Mouse (Mus musculus) bone marrow, adult 2 months (tissue): Measurements from ENCODE around the gene Sh3bp5l. TPM values are rescaled to one million over a fixed set of nuclear protein-coding genes. Genes with fewer than 3 reads are reported as not detected.
"Not testable (repeated sequence)": the region's sequence is repeated elsewhere in the genome, so short reads cannot be mapped to it uniquely, and the experiment has no call there.

Experiments
- H3K27ac ChIP-seq: fragments of 200-500 bp; 2 replicates; pipeline ENCODE4 v1.5.1; 2012; ENCODE audit warnings: low read depth, mild to moderate bottlenecking, control low read depth, inconsistent platforms, low read length; ENCODE audit not compliant: control insufficient read depth, poor library complexity, insufficient read depth
- H3K4me1 ChIP-seq: fragments of 200-500 bp; 2 replicates; pipeline ENCODE4 v1.6.1; 2011; ENCODE audit warnings: low read length; ENCODE audit not compliant: control insufficient read depth, insufficient read depth
- H3K4me3 ChIP-seq: fragments of 200-500 bp; replicated peaks from 2 replicates; pipeline ENCODE3; 2011; ENCODE audit warnings: mild to moderate bottlenecking, low read depth, low read length, control low read depth; ENCODE audit not compliant: control insufficient read depth
- CTCF ChIP-seq: fragments of 200-500 bp; IDR thresholded peaks from 2 replicates; pipeline ENCODE4 v1.5.1; 2011; ENCODE audit warnings: low read length, control low read depth; ENCODE audit not compliant: control insufficient read depth, insufficient read depth
- POLR2A ChIP-seq: fragments of 200-500 bp; IDR thresholded peaks from 2 replicates; pipeline ENCODE4 v1.6.1; 2011; ENCODE audit warnings: low read depth, mild to moderate bottlenecking, control low read depth, low read length, borderline replicate concordance; ENCODE audit not compliant: control insufficient read depth
- WGBS: fragments of 180-500 bp; shearing (Covaris S2); methylation state at CpG from one replicate; pipeline ENCODE4 v1.1.7; 2018; 5-methylcytosine and 5-hydroxymethylcytosine counted together
- polyA plus RNA-seq: library from polyadenylated mRNA; stranded (reverse); fragments of >200 nt; gene quantifications from 2 replicates; pipeline ENCODE4 v1.2.4, GENCODE M21; 2011; ENCODE audit warnings: low replicate concordance; ENCODE audit not compliant: missing spikeins, insufficient read depth, insufficient read length

Gene Sh3bp5l
- polyA plus RNA-seq, 1 experiment: 17.7 TPM

GRCm38 (mm10) chr11:58353709-58354108 is 23.2 kb downstream of the Sh3bp5l start:
- H3K4me1 ChIP-seq: no peaks in the 10 kb centered on the region; the same call in none of the 2 replicates
- WGBS: 65% methylated on average over 3 of the region's 3 CpGs
- H3K4me3 ChIP-seq: no peak overlapping the region
- H3K27ac ChIP-seq: peak overlapping the region; percentile 68
- no peak for TF ChIP-seq CTCF
- no peak for TF ChIP-seq POLR2A

DNA sequence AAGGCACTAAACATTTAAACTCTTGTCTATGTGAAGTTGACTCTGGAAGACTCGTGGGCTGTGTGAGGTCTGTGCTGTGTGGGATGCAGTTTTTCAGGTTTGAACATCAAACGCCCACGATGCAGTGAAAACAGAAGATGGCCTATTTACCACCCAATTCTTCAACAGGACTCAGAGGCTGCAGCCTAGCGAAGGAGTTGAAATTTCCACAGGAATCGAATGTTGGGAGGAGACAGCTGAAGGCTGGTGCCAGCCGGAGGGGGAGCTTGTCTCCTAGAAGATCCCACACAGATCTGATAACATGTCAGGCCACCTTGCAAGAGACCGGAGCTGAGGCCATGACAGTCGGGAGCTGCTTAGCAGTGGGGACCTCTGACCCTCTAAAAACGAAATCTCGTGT is 24.0 kb downstream of the Sh3bp5l start:
- WGBS: 70% methylated on average over 10 of the region's 10 CpGs

DNA sequence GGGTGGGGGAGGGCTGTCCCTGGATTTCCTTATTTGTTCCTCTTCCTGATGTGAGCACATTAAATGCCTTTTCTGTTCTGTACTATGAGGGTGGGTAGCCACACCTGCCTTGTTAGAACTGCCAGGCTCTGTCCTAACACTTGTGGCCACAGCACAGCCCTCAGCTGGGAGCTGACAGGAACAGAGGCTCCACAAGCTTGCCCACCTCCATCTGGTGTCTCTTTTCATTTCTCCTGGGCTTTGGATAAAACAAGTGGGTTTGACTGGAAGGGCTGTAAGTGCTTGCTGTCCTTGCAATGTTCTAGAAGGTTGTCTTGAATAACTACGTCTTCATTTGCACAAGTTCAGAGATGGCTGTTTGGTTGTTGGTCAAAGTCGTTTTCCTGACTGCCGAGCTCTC is 24.4 kb downstream of the Sh3bp5l start:
- H3K4me1 ChIP-seq: no peaks in the 10 kb centered on the region; the same call in none of the 2 replicates
- H3K27ac ChIP-seq: no peak overlapping the region
- H3K4me3 ChIP-seq: no peak overlapping the region
- WGBS: 75% methylated on average over 3 of the region's 3 CpGs
- TF ChIP-seq POLR2A: no peak
- TF ChIP-seq CTCF: no peak

More for the DNA sequence above, 24.0 kb downstream of the Sh3bp5l start:
- TF ChIP-seq CTCF (no peak), POLR2A (no peak)
- no peak overlapping the region for H3K4me3 ChIP-seq
- H3K4me1 ChIP-seq: no peaks in the 10 kb centered on the region; the same call in none of the 2 replicates
- no peak overlapping the region for H3K27ac ChIP-seq

DNA sequence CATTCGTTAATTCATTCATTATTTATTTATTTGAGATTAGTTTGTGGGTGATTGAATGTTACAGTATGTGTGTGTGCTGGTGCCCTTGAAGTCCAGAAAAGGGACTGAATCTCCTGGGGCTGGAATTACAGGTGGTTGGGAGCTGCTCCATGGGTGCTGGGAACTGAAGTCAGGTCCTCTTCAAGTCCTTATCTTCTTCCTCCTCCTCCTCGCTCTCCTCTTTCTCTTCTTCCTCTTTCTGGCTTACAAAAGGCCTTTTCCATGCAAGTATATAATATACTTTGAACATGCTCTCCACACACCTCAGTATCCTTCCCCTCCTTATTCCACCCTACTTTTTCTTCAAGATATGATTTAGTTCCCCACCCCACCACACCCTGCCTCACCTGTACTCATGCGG is 26.5 kb downstream of the Sh3bp5l start:
- H3K27ac ChIP-seq: no peak overlapping the region
- WGBS: 78% methylated on average over 3 of the region's 3 CpGs
- H3K4me1 ChIP-seq: no peaks in the 10 kb centered on the region; the same call in none of the 2 replicates
- TF ChIP-seq POLR2A: no peak
- TF ChIP-seq CTCF: no peak
- H3K4me3 ChIP-seq: no peak overlapping the region

DNA sequence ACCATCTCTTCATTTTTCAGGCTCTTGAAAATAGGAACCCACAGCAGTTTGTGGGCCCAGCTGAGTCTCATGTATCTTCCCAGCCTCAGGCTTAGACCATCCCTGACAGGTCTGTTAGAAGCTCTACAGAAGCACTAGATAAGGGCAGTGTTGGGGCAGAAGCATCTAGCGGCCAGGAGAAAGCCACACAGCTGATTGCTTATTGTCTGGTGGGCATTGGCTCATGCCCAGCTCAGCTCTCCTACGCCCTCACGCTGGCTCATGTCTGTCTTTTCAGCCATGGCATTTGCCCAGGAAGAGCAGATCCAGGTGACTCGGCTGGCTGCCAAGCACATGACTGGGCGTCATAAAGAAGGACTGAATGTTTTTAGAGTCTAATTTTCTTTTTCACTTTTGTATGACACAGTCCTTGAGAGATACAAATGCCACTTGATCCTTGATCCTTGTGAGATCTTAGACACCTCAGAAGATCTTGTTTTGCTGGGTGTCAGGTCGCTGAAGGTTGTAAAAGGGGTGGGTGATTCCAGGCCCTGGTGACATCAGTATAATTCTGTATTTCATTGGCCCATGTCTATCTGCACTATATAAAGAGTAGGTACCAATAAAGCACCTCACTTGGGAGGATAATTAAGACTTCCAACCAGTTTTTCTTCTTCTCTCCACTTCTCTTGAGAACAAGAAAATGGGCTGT is 27.5 kb downstream of the Sh3bp5l start:
- 47% methylated on average over 6 of the region's 6 CpGs for WGBS
- H3K4me3 ChIP-seq: no peak overlapping the region
- no peak overlapping the region for H3K27ac ChIP-seq
- TF ChIP-seq POLR2A (no peak), CTCF (no peak)
- H3K4me1 ChIP-seq: no peaks in the 10 kb centered on the region; the same call in none of the 2 replicates

- H3K4me3 ChIP-seq: not testable (repeated sequence)
- no CpG with 5 or more reads among the region's 6 CpGs for WGBS
Measured at GRCm38 (mm10) chr11:58362562-58362961, 32.0 kb downstream of the Sh3bp5l start.

DNA sequence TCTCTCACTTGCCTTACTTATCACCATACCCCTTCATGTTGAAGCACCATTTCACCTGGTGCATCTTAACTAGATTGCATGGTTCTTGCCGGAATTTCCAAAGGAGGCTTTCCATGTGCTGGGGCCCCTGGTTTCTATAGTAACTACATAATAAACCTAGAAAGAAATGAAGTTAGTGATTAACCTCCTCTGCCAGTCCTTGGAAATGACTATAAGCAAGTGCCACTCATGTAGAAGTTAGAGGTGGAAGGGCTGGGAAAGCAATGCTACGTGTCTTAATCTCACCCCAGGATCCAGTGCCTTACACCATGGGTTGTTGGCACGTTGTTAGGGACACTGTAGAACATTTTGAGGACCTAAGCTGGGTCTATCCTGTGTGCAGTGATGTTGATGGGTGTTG is 33.9 kb downstream of the Sh3bp5l start:
- Histone ChIP-seq H3K4me1 (no peaks in the 10 kb centered on the region), H3K4me3 (no peak overlapping the region), H3K27ac (no peak overlapping the region)
- no peak for TF ChIP-seq POLR2A
- no peak for TF ChIP-seq CTCF
- 74% methylated on average over 3 of the region's 3 CpGs for WGBS

More at GRCm38 (mm10) chr11:58362562-58362961, 32.0 kb downstream of the Sh3bp5l start:
- not testable (repeated sequence) for H3K27ac ChIP-seq, H3K4me1 ChIP-seq

GRCm38 (mm10) chr11:58366191-58366590 is 35.7 kb downstream of the Sh3bp5l start:
- H3K4me3 ChIP-seq, H3K27ac ChIP-seq, H3K4me1 ChIP-seq: not testable (repeated sequence)
- WGBS: no CpG with 5 or more reads among the region's 6 CpGs

DNA sequence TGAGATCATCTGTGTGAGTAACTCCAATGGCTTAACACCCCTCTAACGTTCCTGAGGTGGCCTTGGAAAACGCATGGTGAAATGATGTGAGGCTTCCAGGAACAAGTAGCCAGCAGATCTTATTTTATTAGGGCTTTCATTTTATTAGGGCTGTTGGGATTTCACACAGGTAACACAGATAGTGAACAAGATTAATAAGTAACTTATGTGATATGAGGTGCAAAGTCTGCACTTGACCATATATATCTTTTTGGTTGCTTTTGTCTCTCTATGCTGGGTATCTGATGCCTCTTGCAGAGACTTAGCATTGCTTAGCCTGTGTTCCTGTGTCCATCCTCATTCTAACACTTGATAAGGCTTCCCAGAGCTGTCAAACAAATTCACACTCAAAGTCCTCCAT is 46.7 kb downstream of the Sh3bp5l start:
- no peak overlapping the region for H3K27ac ChIP-seq
- no peaks in the 10 kb centered on the region for H3K4me1 ChIP-seq
- 78% methylated on average over 2 of the region's 2 CpGs for WGBS
- H3K4me3 ChIP-seq: no peak overlapping the region
- no peak for TF ChIP-seq POLR2A
